Mouse (Mus musculus) heart, embryonic 10.5 days (tissue): ENCODE data around the gene Dtx4. TPM values are rescaled to one million over a fixed set of nuclear protein-coding genes. Genes with fewer than 3 reads are reported as not detected.

Experiments
- DNase-seq: peaks from one replicate; pipeline ENCODE4 v3.0.0-alpha.2; 2017; ENCODE audit warnings: low spot score
- H3K27ac ChIP-seq: fragments of 300-500 bp; sonication (generic); 2 replicates; pipeline ENCODE4 v1.5.1; 2016; ENCODE audit warnings: mild to moderate bottlenecking
- H3K27me3 ChIP-seq: fragments of 300-500 bp; sonication (generic); 2 replicates; pipeline ENCODE4 v1.6.1; 2016; ENCODE audit warnings: mild to moderate bottlenecking; ENCODE audit not compliant: poor library complexity, insufficient read depth, severe bottlenecking
- H3K36me3 ChIP-seq: fragments of 300-500 bp; sonication (generic); 2 replicates; pipeline ENCODE4 v1.6.1; 2016; ENCODE audit warnings: mild to moderate bottlenecking, moderate library complexity
- H3K4me1 ChIP-seq: fragments of 300-500 bp; sonication (generic); 2 replicates; pipeline ENCODE4 v1.6.1; 2016; ENCODE audit warnings: mild to moderate bottlenecking
- H3K4me3 ChIP-seq: fragments of 300-500 bp; sonication (generic); 2 replicates; pipeline ENCODE4 v1.5.1; 2016; ENCODE audit warnings: mild to moderate bottlenecking, moderate library complexity
- H3K9me3 ChIP-seq: fragments of 300-500 bp; sonication (generic); 2 replicates; pipeline ENCODE4 v1.6.1; 2016; ENCODE audit warnings: mild to moderate bottlenecking, moderate library complexity
- WGBS: fragments of 180-500 bp; shearing (Covaris S2); methylation state at CpG from one replicate; pipeline ENCODE4 v1.1.7; 2016; 5-methylcytosine and 5-hydroxymethylcytosine counted together
- polyA plus RNA-seq: library from polyadenylated mRNA; unstranded; fragments of >200 nt; fragmentation: Nextera tagmentation; extraction: Ambion mirVana; gene quantifications from 2 replicates; pipeline ENCODE4 v1.2.1, GENCODE M21; 2016

Gene Dtx4
- polyA plus RNA-seq, 1 experiment from 2014 or later: 2.9 TPM

- Histone ChIP-seq H3K36me3 (no peaks in the 10 kb centered on the region), H3K27me3 (no peaks in the 10 kb centered on the region), H3K4me3 (no peak overlapping the region), H3K9me3 (no peaks in the 10 kb centered on the region), H3K4me1 (no peaks in the 10 kb centered on the region), H3K27ac (no peak overlapping the region)
- WGBS: 70% methylated on average over 1 of the region's 1 CpGs
- no peak for DNase-seq
These were observed 79.6 kb downstream of the Dtx4 start for GRCm38 (mm10) chr19:12421680-12422079.

GRCm38 (mm10) chr19:12420555-12420954, 80.7 kb downstream of the Dtx4 start:
- no peak for DNase-seq
- WGBS: 82% methylated on average over 6 of the region's 6 CpGs
- H3K36me3 ChIP-seq: no peaks in the 10 kb centered on the region
- no peaks in the 10 kb centered on the region for H3K4me1 ChIP-seq
- H3K9me3 ChIP-seq: no peaks in the 10 kb centered on the region
- no peak overlapping the region for H3K27ac ChIP-seq
- H3K4me3 ChIP-seq: no peak overlapping the region
- no peaks in the 10 kb centered on the region for H3K27me3 ChIP-seq

GRCm38 (mm10) chr19:12418312-12418711, 82.9 kb downstream of the Dtx4 start:
- Histone ChIP-seq H3K4me3 (no peak overlapping the region), H3K36me3 (no peaks in the 10 kb centered on the region), H3K4me1 (no peaks in the 10 kb centered on the region), H3K9me3 (no peaks in the 10 kb centered on the region), H3K27me3 (no peaks in the 10 kb centered on the region), H3K27ac (no peak overlapping the region)
- WGBS: 73% methylated on average over 3 of the region's 3 CpGs
- no peak for DNase-seq

GRCm38 (mm10) chr19:12417361-12417760, 83.9 kb downstream of the Dtx4 start, which contains the start of gene Olfr1441:
Gene Olfr1441 (plus strand): TSS chr19:12417433.
- no peaks in the 10 kb centered on the region for H3K27me3 ChIP-seq
- no peaks in the 10 kb centered on the region for H3K36me3 ChIP-seq
- no peak within 1 kb of the TSS for H3K27ac ChIP-seq
- no peak within 1 kb of the TSS for H3K4me3 ChIP-seq
- no peaks in the 10 kb centered on the region for H3K4me1 ChIP-seq
- DNase-seq: no peak
- H3K9me3 ChIP-seq: no peaks in the 10 kb centered on the region

Other genes with a start within 250 kb of the Dtx4 start
- not detected in 2 replicates for gene Olfr235, start 240.4 kb downstream of the Dtx4 start, polyA plus RNA-seq
- not detected in 2 replicates for gene Olfr1434, start 221.6 kb downstream of the Dtx4 start, polyA plus RNA-seq
- gene Olfr1436, start 202.3 kb downstream of the Dtx4 start, polyA plus RNA-seq: not detected in 2 replicates
- not detected in 2 replicates for gene Olfr1437, start 176.4 kb downstream of the Dtx4 start, polyA plus RNA-seq
- not detected in 2 replicates for gene Olfr1438-ps1, start 165.5 kb downstream of the Dtx4 start, polyA plus RNA-seq
- gene Olfr1440, start 114.2 kb downstream of the Dtx4 start, polyA plus RNA-seq: not detected in 2 replicates
- not detected in 2 replicates for gene Olfr1441, start 84.0 kb downstream of the Dtx4 start, polyA plus RNA-seq
- not detected in 2 replicates for gene Pfpl, start 73.5 kb downstream of the Dtx4 start, polyA plus RNA-seq
- gene Mpeg1, start 40.7 kb downstream of the Dtx4 start, polyA plus RNA-seq: 0.05 TPM in 1 of 2 replicates, not detected in the other
- gene Fam111a, start 44.3 kb upstream of the Dtx4 start, polyA plus RNA-seq: 20.4 and 21.3 TPM in 2 replicates
- 0.10 and 0.17 TPM in 2 replicates for gene Gm4952, start 98.5 kb upstream of the Dtx4 start, polyA plus RNA-seq
- not detected in 2 replicates for gene Glyat, start 131.9 kb upstream of the Dtx4 start, polyA plus RNA-seq
- gene Olfr1442, start 169.0 kb upstream of the Dtx4 start, polyA plus RNA-seq: not detected in 2 replicates
- not detected in 2 replicates for gene Olfr1443, start 176.7 kb upstream of the Dtx4 start, polyA plus RNA-seq
- gene Keg1, start 194.3 kb upstream of the Dtx4 start, polyA plus RNA-seq: not detected in 2 replicates